Mouse (Mus musculus) embryonic fibroblast, embryonic 13.5 days (primary cell): ENCODE data around the gene Uba5.

Experiments
- CTCF ChIP-seq: IDR thresholded peaks from 2 replicates; pipeline ENCODE4 v1.5.1; 2011; ENCODE audit warnings: mild to moderate bottlenecking, control low read depth, low read length, moderate library complexity, borderline replicate concordance; ENCODE audit not compliant: insufficient read depth
- POLR2A ChIP-seq: IDR thresholded peaks from 2 replicates; pipeline ENCODE4 v1.6.1; 2011; ENCODE audit warnings: low read depth, mild to moderate bottlenecking, control low read depth, low read length, moderate library complexity

GRCm38 (mm10) chr9:104034231-104034630 is 28.7 kb downstream of the Uba5 start:
- no peak for TF ChIP-seq CTCF
- no peak for TF ChIP-seq POLR2A
